Mouse (Mus musculus) liver, embryonic 12.5 days (tissue): ENCODE data around the gene Zkscan3. TPM values are rescaled to one million over a fixed set of nuclear protein-coding genes. Genes with fewer than 3 reads are reported as not detected.

Source experiments
- ATAC-seq: fragments of 200-750 bp; cut with Nextera tagmentation; 2 replicates; pipeline ENCODE4 v1.8.0; 2017; ENCODE audit warnings: moderate number of reproducible peaks, mild to moderate bottlenecking, moderate library complexity
- H3K27ac ChIP-seq: fragments of 300-500 bp; sonication (generic); 2 replicates; pipeline ENCODE4 v1.5.1; 2016; ENCODE audit warnings: mild to moderate bottlenecking
- H3K27me3 ChIP-seq: fragments of 300-500 bp; sonication (generic); replicated peaks from 2 replicates; pipeline ENCODE4 v1.6.1; 2016; ENCODE audit warnings: mild to moderate bottlenecking, moderate library complexity
- H3K36me3 ChIP-seq: fragments of 300-500 bp; sonication (generic); 2 replicates; pipeline ENCODE4 v1.6.1; 2016; ENCODE audit warnings: mild to moderate bottlenecking, moderate library complexity
- H3K4me1 ChIP-seq: fragments of 300-500 bp; sonication (generic); 2 replicates; pipeline ENCODE4 v1.6.1; 2016
- H3K4me2 ChIP-seq: fragments of 300-500 bp; sonication (generic); 2 replicates; pipeline ENCODE4 v1.6.1; 2016; ENCODE audit warnings: mild to moderate bottlenecking, moderate library complexity
- H3K4me3 ChIP-seq: fragments of 300-500 bp; sonication (generic); 2 replicates; pipeline ENCODE4 v1.5.1; 2016; ENCODE audit warnings: mild to moderate bottlenecking, moderate library complexity
- H3K9ac ChIP-seq: fragments of 300-500 bp; sonication (generic); 2 replicates; pipeline ENCODE4 v1.6.1; 2016; ENCODE audit warnings: mild to moderate bottlenecking, moderate library complexity
- H3K9me3 ChIP-seq: fragments of 300-500 bp; sonication (generic); replicated peaks from 2 replicates; pipeline ENCODE4 v1.6.1; 2016; ENCODE audit warnings: mild to moderate bottlenecking, moderate library complexity
- WGBS: fragments of 180-500 bp; shearing (Covaris S2); methylation state at CpG from one replicate; pipeline ENCODE4 v1.1.7; 2016; ENCODE audit not compliant: insufficient replicate concordance; 5-methylcytosine and 5-hydroxymethylcytosine counted together
- microRNA counts: library from miRNA; unstranded; fragments of <30 nt; microRNA quantifications from one replicate; lab custom pipeline; 2017
- microRNA-seq: library from miRNA; unstranded; fragments of <30 nt; microRNA quantifications from one replicate; pipeline ENCODE4, GENCODE M21; 2017
- polyA plus RNA-seq: library from polyadenylated mRNA; unstranded; fragments of >200 nt; fragmentation: Nextera tagmentation; extraction: Ambion mirVana; gene quantifications from 2 replicates; pipeline ENCODE4 v1.2.1, GENCODE M21; 2016

The Zkscan3 gene
- polyA plus RNA-seq, 1 experiment from 2014 or later, result 36.2 TPM

DNA sequence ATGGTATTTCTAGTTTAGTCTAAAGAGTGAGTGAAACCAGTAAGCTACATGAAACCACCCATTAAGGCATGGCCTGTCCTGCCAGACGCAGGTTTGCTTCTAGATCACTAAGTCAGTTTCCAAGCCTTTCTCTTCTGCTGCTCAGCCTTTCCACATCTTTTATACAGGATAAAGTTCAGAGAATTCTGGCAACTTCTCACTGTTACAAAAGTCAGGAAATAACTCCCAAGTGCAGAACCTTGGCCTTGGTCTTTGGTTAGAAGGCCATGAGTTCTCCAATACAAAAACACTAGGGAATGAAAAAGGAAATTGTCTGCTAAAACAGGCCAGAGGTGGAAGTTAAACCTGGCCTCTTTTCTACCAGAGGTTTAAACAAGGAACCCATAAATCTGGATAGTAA, 7.3 kb downstream of the Zkscan3 start:
- Histone ChIP-seq H3K36me3 (peaks cover 81% of the 10 kb centered on the region), H3K4me1 (peaks cover 15% of the 10 kb centered on the region), H3K27ac (no peak overlapping the region), H3K4me2 (no peak overlapping the region), H3K9ac (no peak overlapping the region), H3K27me3 (no peaks in the 10 kb centered on the region), H3K4me3 (no peak overlapping the region), H3K9me3 (no peaks in the 10 kb centered on the region)
- no peak for ATAC-seq
- WGBS, result 80% methylated on average over 1 of the region's 1 CpGs

DNA sequence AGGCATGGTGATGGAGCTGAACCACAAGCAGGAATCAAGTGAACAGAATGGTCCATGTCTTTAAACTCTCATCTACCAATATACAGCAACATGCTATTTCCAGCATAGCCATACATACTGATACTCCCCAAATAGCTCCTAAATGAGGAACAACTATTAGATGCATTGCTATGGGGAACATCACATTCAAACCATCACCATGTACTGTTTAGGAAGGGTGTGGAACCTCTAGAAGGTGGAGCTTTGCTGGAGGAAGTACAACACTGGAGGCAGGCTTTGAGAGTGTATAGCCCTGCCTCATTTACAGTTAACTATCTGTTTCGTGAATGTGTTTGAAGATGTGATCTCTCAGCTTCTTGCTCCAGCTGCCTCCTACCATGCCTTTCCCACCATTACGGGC, 24.8 kb downstream of the Zkscan3 start:
- Histone ChIP-seq H3K36me3 (no peaks in the 10 kb centered on the region), H3K4me1 (no peaks in the 10 kb centered on the region), H3K4me2 (no peak overlapping the region), H3K27me3 (no peaks in the 10 kb centered on the region), H3K27ac (no peak overlapping the region), H3K9ac (no peak overlapping the region), H3K4me3 (no peak overlapping the region), H3K9me3 (no peaks in the 10 kb centered on the region)
- ATAC-seq, result no peak
- WGBS, result 73% methylated on average over 2 of the region's 2 CpGs

DNA sequence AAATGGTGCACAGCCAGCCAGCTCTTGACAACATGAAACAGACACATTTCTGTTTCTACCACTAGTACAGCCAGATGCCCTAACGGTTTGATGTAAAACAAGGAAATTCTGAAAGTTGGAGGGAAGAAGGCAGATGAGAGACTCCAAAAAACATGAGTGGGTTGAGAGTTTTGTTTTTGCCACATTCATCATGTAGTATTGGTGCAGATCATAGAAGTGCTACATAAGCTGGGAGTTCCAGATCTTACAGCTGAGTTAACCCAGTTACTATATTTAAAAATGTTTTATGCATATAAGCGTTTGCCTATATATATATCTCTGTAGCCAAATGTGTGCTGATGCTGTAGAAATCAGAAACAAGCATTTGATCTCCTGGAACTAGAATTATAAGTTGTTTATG, 29.9 kb downstream of the Zkscan3 start:
- Histone ChIP-seq H3K4me2 (no peak overlapping the region), H3K27me3 (no peaks in the 10 kb centered on the region), H3K36me3 (peaks cover 29% of the 10 kb centered on the region), H3K9ac (no peak overlapping the region), H3K4me3 (no peak overlapping the region), H3K27ac (no peak overlapping the region), H3K9me3 (no peaks in the 10 kb centered on the region), H3K4me1 (peaks cover 7% of the 10 kb centered on the region; the same call in 1 of the 2 replicates)
- 76% methylated on average over 2 of the region's 2 CpGs for WGBS
- ATAC-seq, result no peak

DNA sequence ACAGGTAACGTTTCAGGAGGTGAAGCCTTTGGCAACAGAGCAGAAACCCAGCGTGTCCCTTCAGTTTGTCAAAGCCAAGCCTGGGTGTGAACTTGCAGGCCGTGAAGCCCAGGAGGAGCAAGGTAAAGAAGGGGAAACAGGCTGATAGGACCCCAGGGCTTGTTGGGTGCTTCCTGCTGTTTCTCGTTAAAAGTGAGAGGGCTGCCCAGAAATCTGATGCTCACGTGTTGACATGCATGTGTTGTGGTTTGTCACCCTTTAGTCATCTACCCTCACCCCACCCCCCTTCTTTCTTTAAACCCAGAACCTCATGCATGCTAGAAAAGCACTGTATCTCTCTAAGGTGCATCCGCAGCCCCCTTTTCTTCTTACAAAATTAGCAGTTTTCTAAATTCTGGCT, 35.9 kb downstream of the Zkscan3 start:
- Histone ChIP-seq H3K9me3 (no peaks in the 10 kb centered on the region), H3K4me2 (no peak overlapping the region), H3K4me1 (peaks cover 33% of the 10 kb centered on the region), H3K36me3 (peaks cover 45% of the 10 kb centered on the region), H3K4me3 (no peak overlapping the region), H3K27ac (no peak overlapping the region), H3K9ac (no peak overlapping the region), H3K27me3 (no peaks in the 10 kb centered on the region)
- ATAC-seq, result no peak
- 60% methylated on average over 6 of the region's 6 CpGs for WGBS

DNA sequence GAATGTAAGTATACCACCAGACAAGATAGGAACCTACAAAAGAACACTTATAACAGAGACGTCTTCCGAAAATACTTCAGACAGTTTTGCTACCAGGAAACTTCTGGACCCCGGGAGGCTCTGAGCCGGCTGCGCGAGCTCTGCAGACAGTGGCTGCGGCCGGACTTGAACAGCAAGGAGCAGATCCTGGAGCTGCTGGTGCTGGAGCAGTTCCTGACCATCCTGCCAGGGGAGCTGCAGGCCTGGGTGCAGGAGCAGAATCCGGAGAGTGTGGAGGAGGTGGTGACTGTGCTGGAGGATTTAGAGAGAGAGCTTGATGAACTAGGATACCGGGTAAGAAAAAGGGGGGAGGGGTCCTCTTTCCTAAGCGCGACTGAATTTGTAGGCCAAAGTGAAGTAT, 38.8 kb downstream of the Zkscan3 start:
- H3K9ac ChIP-seq, result peak overlapping the region; percentile 85
- H3K9me3 ChIP-seq, result no peaks in the 10 kb centered on the region
- H3K4me2 ChIP-seq, result peak overlapping the region; percentile 66
- 65% methylated on average over 12 of the region's 12 CpGs for WGBS
- H3K4me1 ChIP-seq, result peaks cover 33% of the 10 kb centered on the region
- H3K4me3 ChIP-seq, result peak overlapping the region; percentile 72
- no peak overlapping the region for H3K27ac ChIP-seq
- peaks cover 21% of the 10 kb centered on the region for H3K36me3 ChIP-seq
- H3K27me3 ChIP-seq, result no peaks in the 10 kb centered on the region
- ATAC-seq, result no peak

DNA sequence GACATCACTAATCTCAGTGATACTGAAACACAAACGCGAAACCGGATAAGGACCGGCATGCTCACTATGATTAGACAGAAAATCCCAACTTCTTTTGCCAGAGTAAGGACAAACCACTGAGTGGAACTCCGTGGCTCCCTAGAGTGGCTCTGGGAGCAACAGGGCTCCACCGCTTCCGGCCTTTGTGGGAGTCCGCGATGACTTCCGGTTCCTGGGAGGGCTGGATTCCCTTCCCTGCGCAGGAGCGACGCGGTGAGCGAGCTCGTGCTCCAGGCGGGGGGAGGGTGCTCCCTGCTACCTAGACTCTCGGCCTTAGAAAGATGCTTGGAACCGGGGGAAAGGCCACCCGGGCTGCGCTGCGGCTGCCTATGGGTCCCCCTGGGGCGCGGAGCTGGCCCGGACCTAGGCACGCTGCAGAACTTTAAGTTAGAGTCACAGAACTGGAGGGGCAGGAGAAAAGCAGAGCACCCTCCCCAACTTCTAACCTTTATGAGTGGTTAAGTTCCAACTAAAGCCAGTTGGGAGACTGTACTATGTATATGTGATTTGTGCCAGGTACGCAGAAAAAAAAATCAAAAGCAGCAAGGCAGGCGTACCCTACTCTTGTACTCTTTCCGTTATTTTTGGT, 39.8 kb downstream of the Zkscan3 start, which contains the start of gene Zscan12:
Gene Zscan12, plus strand, starts transcription at position 200 of the 628 bp plus-strand sequence.
- WGBS, result under 1% methylated on average over 29 of the region's 29 CpGs
- H3K9ac ChIP-seq, result peak within 1 kb of the TSS; percentile 85
- H3K36me3 ChIP-seq, result peaks cover 16% of the 10 kb centered on the region
- peaks cover 26% of the 10 kb centered on the region for H3K4me1 ChIP-seq
- H3K27ac ChIP-seq, result peak within 1 kb of the TSS; percentile 75
- peak within 1 kb of the TSS; percentile 66 for H3K4me2 ChIP-seq
- peak within 1 kb of the TSS; percentile 72 for H3K4me3 ChIP-seq
- ATAC-seq, result peak; percentile 100
- no peaks in the 10 kb centered on the region for H3K9me3 ChIP-seq
- H3K27me3 ChIP-seq, result no peaks in the 10 kb centered on the region

DNA sequence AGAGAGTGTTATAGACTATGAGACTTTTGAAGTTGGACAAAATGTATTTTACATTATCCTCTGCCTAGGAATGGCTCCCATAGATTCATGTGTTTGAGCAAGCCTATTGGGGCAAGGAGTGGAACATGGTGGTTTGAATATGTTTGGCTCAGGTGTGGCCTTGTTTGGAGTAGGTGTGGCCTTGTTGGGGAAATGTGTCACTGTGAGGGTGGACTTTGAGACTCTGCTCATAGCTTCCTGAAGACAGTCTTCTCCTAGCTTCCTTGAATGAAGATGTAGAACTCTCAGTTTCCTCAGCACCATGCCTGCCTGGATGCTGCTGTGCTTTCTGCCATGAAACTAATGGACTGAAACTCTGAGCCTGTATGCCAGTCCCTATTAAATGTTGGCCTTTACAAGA, 52.0 kb downstream of the Zkscan3 start:
- H3K27ac ChIP-seq, result no peak overlapping the region
- ATAC-seq, result no peak
- no peaks in the 10 kb centered on the region for H3K36me3 ChIP-seq
- H3K9ac ChIP-seq, result no peak overlapping the region
- no peaks in the 10 kb centered on the region for H3K9me3 ChIP-seq
- H3K4me1 ChIP-seq, result no peaks in the 10 kb centered on the region
- H3K4me2 ChIP-seq, result no peak overlapping the region
- no peak overlapping the region for H3K4me3 ChIP-seq
- 0 out of 2 replicates have a peak, but pooled peaks cover 8% of the 10 kb centered on the region for H3K27me3 ChIP-seq

DNA sequence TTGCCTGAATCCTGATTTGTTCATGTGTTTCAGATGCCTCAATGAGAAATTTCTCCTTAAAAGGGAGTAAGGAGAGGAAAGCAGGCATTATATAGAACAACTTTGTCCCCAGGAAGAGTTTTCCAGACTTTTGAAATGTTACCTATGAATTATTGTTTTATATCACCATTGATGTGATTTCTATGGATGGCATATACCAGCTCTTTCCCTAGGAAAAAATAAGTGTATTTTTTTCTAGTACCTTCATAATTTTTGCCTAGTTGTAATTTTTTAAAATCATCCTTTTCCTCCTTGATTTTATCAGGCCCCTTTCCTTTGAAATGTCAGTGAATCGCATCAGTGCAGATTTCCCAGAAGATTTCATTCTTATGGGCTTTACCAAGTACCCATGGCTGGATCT, 55.9 kb downstream of the Zkscan3 start, which contains the start of gene Olfr1367:
Gene Olfr1367, plus strand, starts transcription at position 301 of the 400 bp plus-strand sequence.
- Histone ChIP-seq H3K9ac (no peak within 1 kb of the TSS), H3K4me3 (no peak within 1 kb of the TSS), H3K4me2 (no peak within 1 kb of the TSS), H3K9me3 (no peaks in the 10 kb centered on the region), H3K4me1 (no peaks in the 10 kb centered on the region), H3K27me3 (peaks cover 4% of the 10 kb centered on the region; the same call in 1 of the 2 replicates), H3K27ac (no peak within 1 kb of the TSS), H3K36me3 (no peaks in the 10 kb centered on the region)
- 78% methylated on average over 1 of the region's 1 CpGs for WGBS
- ATAC-seq, result no peak

MicroRNAs within 50 kb of the gene (microRNA counts, 519-probe panel; counts per million panel counts)
- 4,062 counts per million, percentile 78 among the panel's probes with 10 or more counts for microRNA mmu-miR-1896 (lab: Ali Mortazavi, UCI)

Small RNA genes lying within 50 kb of the gene (microRNA-seq; reads per million reads assigned to microRNA genes)
- gene Mir1896 (not detected), gene Mir6942 (not detected)

Other genes with a start within 250 kb of the Zkscan3 start
- gene Trim27, start 223.3 kb downstream of the Zkscan3 start, polyA plus RNA-seq, result 129 and 132 TPM in 2 replicates
- gene Gpx5, start 110.0 kb downstream of the Zkscan3 start, polyA plus RNA-seq, result not detected in 2 replicates
- gene Gpx6, start 90.6 kb downstream of the Zkscan3 start, polyA plus RNA-seq, result not detected in 2 replicates
- gene Olfr1367, start 55.8 kb downstream of the Zkscan3 start, polyA plus RNA-seq, result not detected in 2 replicates
- gene Zscan12, start 39.9 kb downstream of the Zkscan3 start, polyA plus RNA-seq, result 5.5 and 5.8 TPM in 2 replicates
- 1.6 and 2.1 TPM in 2 replicates for gene Pgbd1, start 38.3 kb upstream of the Zkscan3 start, polyA plus RNA-seq
- gene Zscan26, start 51.0 kb upstream of the Zkscan3 start, polyA plus RNA-seq, result 9.1 and 10.4 TPM in 2 replicates
- 0.43 and 0.78 TPM in 2 replicates for gene Nkapl, start 65.8 kb upstream of the Zkscan3 start, polyA plus RNA-seq
- gene Zkscan4, start 76.2 kb upstream of the Zkscan3 start, polyA plus RNA-seq, result 0.62 and 0.78 TPM in 2 replicates
- not detected in 2 replicates for gene Gm10065, start 76.7 kb upstream of the Zkscan3 start, polyA plus RNA-seq
- 0.56 TPM in 2 replicates for gene AK157302, start 92.5 kb upstream of the Zkscan3 start, polyA plus RNA-seq
- gene Gm11273, start 98.7 kb upstream of the Zkscan3 start, polyA plus RNA-seq, result 4.7 and 6.3 TPM in 2 replicates
- gene Zkscan8, start 128.4 kb upstream of the Zkscan3 start, polyA plus RNA-seq, result 2.6 and 2.8 TPM in 2 replicates
- gene Olfr1366, start 140.1 kb upstream of the Zkscan3 start, polyA plus RNA-seq, result 0.05 TPM in 1 of 2 replicates, not detected in the other
- gene Olfr1535, start 157.1 kb upstream of the Zkscan3 start, polyA plus RNA-seq, result not detected in 2 replicates
- gene Olfr1364, start 179.0 kb upstream of the Zkscan3 start, polyA plus RNA-seq, result not detected in 2 replicates
- not detected in 2 replicates for gene Olfr1362, start 211.3 kb upstream of the Zkscan3 start, polyA plus RNA-seq
- gene Olfr11, start 239.8 kb upstream of the Zkscan3 start, polyA plus RNA-seq, result not detected in 2 replicates